Mouse (Mus musculus) adrenal gland, adult 2 months (tissue): ENCODE data around the gene Uggt2. TPM values are rescaled to one million over a fixed set of nuclear protein-coding genes. Genes with fewer than 3 reads are reported as not detected.

Experiments
- polyA plus RNA-seq: library from polyadenylated mRNA; depleted of rRNA; stranded (reverse); fragments of >200 nt; gene quantifications from 2 replicates; pipeline ENCODE4 v1.2.3, GENCODE M21; 2012; rRNA removed
- total RNA-seq, 2 experiments: library from RNA; stranded (reverse); gene quantifications; 2 replicates each; pipeline ENCODE4 v1.2.3; 2021

Gene Uggt2
- total and polyA plus RNA-seq, 3 experiments: 8.1 to 16.5 (median 11.0) TPM

Other genes with a start within 250 kb of the Uggt2 start
- 10 to 100 TPM; 12.5 to 13.5 TPM for gene Dzip1, start 174.0 kb downstream of the Uggt2 start, total RNA-seq
- 12.5 and 14.6 TPM in 2 replicates for gene Dzip1, start 174.0 kb downstream of the Uggt2 start, polyA plus RNA-seq
- gene Dnajc3, start 161.5 kb downstream of the Uggt2 start, total RNA-seq: 10 to 100 TPM; 62.2 to 65.2 TPM
- 9.6 and 12.3 TPM in 2 replicates for gene Dnajc3, start 161.5 kb downstream of the Uggt2 start, polyA plus RNA-seq
- gene Hs6st3, start 38.9 kb upstream of the Uggt2 start, total RNA-seq: under 1 TPM; 0.69 to 0.90 TPM
- 0.76 and 0.84 TPM in 2 replicates for gene Hs6st3, start 38.9 kb upstream of the Uggt2 start, polyA plus RNA-seq